Mouse (Mus musculus) urinary bladder, postnatal 36 days (tissue): Measurements from ENCODE around the gene Cpa4.

Experiments used
- DNase-seq, 2 experiments: peaks; one replicate each; pipeline ENCODE4 v3.0.0; 2022; ENCODE audit warnings: low spot score in 2 of 2, mixed read lengths in 1 of 2

Gene Cpa4

DNA sequence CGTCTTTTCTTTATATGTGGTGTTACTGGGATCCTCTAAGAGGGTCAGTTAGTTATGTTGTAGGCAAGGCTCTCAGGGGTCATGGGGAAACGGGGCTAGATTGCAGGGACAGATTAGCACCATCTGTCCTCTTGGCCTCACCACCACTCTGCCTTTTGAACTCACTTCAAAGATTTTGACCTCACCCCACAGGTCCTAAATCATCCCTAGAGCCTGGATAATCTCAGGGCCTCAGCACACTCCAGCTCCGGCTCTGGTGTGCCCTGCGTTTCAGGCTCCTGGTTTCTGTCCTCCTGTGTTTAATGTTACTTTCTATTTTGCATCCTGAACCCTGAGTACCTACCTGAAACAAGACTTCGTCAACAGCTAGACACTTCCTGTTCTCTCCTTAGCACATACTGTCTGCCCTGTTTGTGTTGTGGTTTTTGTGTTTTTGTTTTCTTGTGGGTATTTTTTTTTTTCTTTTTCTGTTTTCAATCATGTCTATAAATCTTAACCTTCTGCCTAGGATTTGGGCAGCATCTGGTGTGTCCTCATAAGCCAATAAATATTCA is 23.8 kb downstream of the Cpa4 start:
- no peak for DNase-seq

DNA sequence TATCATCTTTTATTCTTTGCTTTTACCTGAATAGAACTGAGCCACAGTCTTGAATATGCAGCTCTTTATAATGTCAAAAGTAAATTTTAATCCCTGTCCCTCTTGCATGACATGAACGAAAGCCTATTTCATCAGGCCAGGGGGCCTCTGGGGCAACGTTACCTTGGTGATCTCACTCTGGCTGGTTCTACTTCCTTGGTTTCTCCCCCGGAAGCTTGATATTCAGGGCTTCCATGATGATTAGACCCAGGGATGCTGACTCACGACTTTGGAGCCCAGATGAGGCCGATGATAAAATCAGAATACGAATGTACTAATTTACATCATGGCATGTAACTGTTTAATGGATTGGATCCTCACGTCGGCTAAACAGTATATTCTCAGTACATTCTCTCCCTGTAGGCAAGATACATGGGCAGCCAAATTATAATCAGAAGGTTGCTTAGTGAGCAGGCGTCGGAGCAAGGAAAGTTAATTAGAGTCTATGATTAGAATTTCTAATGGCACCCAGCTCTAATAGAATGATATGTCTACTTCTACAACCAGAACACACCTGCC is 24.3 kb downstream of the Cpa4 start:
- DNase-seq: no peak

DNA sequence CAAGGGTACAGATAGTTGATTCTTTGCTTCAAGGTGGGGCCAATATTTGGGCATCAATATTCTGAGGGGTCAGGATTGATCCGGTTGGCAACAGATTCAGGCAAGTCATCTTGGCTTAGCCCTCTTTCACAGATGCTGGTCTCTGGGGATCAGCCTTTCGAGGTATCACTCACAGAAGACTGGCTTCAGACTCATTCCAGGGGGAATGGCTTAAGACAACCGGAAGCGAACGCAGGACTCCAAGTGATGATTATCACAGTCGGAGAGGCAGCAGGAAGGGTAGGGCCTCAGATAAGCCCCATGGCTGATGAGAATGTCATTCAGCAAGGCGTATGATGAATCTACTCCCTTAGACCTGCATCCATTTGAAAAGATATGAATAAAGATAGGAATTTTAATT is 26.2 kb downstream of the Cpa4 start:
- no peak for DNase-seq

DNA sequence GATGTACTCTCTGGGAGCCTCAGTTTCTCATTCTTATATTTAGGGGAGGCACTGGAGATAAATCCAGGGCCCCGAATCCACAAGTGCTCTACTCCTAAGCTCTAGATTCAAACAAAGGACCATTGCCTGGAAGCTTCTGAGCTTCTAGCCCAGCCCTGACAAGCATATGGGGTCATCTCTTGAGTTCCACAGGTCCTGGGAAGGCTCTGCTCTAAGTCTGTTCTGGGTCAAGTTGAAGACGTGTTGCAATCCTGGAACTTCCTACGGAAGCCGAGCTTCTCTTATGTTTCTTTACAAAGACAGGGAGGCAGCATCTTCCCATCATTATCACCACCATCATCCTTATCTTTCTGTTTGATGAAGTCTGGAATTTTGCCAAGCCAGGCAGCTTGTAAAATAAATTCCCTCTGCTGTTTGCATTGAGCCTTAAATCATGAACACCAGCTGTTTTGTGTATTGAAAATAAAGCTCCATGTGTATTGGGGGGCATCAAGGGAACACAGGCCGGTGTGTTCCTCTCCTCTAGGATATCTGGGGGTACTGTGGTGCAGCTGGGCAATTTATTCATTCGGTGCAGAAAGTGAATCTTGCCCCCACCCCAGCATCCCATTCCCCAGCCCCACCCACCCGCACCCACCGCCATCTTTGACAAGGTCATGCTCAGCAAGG is 28.2 kb downstream of the Cpa4 start:
- DNase-seq: no peak

DNA sequence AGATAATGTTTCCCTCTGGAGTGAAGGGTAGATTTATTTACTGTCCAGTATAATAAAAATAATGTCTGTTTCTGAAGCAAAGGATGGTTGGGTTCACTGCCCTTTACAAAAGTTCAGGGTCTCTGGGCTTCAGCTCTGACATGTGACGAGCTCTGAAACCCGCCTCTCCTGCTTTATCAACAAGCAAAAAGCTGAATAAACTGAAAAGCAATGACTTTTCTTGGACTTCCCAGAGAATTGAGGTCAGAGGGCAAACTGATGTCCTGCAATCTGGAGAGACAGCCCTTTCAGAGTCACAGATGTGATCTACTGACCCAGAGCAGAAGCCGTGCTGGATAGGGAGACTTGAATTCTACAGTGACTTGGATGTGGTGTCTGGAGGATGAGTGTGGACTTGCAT is 31.9 kb downstream of the Cpa4 start:
- no peak for DNase-seq

DNA sequence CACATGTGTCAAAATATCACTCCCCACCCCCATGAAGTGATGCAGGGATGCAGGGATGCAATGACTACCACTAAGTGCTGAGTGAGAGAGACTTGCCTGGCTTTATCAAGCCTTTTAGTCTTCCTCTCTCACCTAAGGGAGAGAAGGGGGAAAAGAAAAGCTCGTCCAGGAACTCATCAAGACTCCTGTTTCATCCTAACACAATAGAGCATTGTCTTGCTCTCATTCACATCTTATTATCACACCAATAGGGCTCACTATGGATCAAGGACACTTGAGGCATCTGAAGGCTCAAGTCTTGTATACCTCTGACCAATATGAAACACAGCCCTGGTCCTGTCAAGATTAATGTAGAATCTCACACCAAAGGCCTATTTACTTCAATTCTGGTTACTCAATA is 32.8 kb downstream of the Cpa4 start:
- no peak for DNase-seq

DNA sequence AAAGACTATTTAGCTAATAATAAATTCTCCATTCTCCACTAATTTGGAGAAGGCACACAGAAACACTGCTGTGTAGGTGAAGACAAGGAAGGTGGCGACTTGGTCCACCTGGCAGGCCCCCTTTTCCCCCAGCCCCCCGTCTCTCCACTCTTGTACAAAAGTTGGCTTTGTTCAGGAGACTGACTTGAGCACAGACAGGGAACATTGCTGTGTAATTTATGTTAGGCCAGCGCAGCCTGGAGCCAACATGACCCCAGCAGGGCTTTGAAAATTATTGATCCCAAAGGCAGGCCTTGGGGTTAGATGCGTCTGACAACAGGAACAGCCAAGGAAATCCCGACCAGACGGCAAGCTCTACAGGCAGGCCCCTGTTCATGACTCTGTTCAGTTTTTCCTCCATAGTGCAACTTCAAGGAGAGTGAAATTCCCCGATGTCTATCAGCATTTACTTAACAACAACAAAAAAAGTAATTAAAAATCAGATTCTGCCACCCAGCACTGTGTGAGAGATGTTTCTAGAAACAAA is 36.2 kb downstream of the Cpa4 start:
- no peak for DNase-seq

DNA sequence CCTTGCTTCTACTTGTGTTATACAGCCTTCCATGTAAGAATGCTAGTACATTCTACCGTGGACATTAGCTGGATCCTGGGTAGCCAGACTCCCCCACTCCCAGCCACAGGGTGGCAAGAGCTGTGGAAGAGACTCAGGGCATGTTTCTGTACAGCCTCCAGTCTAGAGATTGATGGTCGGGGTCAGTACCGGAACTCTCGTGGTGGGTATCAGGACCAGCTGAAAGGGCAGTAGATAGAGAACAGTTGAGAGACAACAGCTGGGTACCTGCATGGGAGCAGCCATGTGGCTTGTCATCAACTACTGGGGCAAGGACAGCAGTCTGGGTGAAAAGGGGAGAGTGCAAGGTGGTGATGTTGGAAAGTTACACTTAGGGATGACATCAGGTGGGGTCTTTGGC is 36.9 kb downstream of the Cpa4 start:
- DNase-seq: no peak

DNA sequence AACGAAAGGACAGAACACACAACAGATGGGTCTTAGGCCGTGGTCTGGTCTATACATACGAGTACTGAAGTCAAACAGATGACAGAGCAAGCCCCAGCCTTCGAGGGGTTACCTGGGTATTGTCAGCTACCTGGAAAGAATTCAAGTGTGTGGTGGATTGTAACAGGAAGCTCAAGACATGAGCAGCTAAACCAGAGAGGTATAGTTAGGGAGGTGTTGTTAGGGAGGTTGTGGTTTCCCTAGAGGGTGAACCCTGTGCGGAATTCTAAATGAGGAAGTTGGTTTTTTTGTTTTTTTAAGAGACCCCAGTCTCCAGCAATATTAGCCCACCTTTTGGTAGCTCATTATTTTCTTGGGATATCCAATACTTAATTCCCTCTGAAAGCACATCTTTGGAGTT is 37.5 kb downstream of the Cpa4 start:
- DNase-seq: no peak

DNA sequence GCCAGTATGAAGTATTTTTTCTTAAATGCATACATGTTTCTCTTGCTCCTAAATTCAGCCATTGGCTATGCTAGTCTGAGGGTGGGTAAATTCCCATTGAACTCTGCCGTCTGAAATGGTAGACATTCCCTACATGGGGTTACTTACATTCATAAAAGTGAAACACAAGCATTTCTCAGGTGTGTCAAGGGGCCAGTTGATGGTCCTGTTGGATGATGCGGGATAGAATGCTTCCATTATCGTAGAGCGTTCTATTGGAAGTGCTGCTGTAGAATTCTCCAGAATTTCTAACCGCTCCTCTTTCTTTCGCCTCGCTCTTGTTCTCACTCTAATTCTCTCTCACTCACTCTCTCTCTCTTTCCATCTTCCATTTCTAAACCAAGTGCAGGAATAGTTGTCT is 42.5 kb downstream of the Cpa4 start, which contains the start of gene Cpa5:
TSS of gene Cpa5 (plus strand) at position 301 of the 400 bp plus-strand sequence.
- DNase-seq: no peak

DNA sequence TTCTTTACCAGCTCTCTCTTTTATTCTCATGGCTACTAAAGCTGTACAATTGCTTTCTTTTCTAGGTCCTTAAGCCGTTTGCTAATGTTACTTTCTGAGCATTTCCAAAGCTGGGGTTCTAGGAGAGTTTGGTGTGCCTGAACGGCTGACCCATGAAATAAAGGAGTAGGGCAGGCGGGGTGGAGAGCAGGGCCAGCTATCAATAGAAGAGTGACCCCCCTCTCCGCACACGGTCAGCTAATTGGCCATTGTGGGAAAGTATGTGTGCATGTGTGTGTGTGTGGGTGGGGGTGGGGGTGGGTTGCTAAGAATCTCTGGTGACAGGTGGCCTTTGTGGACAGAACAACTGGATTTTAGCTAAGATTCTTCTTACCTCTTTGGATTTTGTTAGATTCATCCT is 43.0 kb downstream of the Cpa4 start:
- no peak for DNase-seq

DNA sequence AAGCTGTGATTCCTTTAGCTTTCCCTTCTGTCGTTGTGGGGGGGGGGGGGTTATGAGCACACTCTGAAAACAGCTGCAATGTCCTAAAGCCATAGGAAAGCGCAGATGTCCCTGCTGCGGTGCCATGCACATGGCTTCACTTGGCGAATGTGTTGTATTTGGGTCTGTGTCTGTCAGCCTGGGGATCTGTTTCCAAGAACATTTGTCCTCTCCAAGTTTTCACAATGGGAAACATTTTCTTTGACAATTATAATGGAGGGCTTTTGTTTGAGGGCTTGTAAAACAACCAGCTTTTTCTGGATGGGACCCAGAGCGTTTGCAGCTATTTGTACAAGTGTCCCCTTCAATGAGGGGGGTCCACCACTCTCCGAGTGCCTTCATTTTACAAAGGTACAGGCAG is 46.1 kb downstream of the Cpa4 start:
- DNase-seq: no peak

DNA sequence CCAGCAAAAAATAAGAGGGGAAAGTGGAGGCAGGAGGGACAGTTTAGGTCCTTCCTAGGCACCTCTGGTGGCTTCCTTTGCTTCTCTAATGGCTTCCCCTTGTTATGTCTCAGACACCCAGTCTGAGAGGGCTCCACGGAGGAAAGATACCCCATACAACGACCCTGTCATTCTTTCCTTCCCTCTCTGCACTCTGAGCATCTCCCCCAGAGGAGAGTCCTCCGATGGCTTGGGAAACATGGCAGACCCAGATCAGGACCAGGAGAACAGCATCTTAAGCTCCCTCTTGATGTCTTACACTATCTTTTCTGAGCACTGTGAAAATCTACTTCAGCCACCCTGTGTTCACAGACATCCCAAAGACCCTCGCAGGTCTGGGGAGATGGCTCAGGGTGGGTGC is 47.6 kb downstream of the Cpa4 start:
- no peak for DNase-seq

DNA sequence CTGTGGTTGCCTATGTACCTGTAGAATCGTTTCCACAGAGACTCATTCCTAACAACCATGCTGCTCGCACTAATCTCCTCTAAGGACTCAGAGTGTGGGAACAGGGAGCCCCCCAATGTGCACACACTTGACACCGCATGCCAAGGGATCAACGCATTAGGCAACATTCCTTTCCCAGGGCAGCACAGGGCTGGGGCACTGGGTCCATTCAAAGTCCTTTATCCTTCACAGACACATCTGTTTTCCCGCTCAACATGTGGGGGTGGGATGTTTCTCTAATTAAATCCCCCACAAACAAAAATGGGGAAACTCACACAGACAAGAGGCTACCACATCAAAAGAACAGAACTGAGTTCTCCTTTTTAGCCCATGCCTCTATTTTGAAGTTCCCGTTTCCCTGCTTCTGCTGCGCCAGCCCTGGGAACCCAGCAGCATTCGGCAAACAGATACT is 48.3 kb downstream of the Cpa4 start:
- DNase-seq: no peak

DNA sequence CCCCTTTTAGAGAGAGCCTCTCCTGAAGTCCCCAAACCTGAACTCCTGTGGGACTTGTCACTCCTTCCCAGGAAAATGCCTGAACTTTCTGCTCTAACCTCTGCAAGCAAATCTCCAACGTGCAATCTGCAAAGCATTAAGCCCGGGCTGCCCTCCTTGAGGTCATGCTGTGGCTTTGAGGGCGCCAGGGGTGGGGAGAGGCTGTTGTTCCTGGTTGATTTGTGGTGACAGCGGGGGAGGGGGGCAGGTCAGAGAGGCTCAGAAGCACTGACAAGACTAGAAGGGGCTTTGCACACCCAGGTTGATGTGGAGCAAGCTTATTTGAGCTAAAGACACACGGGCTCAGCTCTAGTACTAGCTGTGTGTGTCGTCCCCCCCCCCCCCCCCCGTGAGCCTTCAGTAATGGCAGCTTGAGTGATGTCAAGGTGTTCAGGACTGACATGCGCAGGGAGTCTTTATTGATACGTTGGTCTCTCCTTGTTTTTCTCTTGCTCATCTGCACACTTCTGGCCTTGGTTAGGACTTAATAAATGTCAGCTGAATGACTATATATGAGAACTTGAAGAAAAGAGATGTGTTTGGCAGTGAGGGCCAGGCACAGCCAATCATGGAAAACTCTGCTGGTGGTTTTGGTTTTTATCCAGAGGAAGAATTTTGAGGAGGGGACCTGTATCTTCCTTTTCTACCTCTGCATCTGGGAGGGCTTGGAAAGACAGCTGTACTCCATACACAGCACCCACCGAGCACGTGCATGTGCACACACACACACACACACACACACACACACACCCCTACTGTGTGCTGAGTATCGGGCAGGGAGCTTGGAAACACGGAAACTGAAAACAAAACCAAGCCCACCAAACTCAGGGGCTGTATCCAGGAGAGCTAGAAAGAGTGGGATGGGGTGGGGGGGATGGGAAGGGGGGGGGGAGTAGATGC is 49.1 kb downstream of the Cpa4 start:
- no peak for DNase-seq

DNA sequence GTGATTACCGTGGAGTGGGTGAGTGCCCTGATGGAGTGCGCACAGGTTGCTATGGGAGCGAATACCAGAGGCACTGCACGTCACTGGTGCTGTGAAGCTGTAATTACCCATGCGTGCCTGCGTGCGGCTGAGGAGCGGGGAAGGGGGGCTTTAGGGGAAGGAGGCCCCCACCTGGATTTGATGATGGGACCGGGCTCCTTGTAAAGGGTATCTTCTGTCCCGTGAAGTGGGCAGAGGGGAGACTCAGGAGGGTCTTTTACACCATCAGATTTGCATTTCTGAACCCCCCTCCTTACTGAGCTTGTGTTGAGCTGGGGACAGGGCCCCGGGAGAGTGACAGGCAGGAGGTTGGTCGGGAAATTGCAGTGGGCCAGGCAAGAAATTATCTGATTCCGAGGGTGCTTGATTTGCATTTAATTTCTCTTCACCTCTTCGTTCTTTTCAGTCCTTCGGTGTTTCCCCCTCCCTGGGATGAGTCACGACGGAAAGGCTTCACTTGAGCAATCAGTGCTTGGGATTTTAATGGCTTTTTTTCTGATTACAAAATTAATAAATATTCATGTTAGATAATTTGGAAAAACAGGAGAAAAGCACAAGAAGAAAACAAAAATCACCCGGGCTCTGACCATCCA is 49.9 kb downstream of the Cpa4 start:
- DNase-seq: no peak

DNA sequence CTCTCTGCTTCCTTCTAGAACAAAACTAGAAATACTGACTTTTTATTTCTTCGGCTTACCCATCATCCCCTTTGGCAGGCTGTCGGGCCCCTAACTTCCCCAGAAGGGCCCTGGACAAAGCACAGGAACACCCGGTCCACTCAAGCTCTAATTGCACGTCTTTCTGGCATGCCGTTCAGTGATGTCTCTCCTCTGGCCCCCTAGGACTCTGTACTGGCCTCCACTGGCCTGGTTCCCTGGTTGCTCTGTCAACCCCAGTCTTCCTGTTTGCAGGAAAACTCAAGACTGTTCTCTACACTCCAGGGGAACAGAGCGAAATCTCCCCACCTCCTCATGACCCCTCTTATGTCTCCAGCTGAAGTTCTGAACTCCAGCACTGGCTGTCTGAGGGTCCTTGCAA is 50.6 kb downstream of the Cpa4 start:
- no peak for DNase-seq

DNA sequence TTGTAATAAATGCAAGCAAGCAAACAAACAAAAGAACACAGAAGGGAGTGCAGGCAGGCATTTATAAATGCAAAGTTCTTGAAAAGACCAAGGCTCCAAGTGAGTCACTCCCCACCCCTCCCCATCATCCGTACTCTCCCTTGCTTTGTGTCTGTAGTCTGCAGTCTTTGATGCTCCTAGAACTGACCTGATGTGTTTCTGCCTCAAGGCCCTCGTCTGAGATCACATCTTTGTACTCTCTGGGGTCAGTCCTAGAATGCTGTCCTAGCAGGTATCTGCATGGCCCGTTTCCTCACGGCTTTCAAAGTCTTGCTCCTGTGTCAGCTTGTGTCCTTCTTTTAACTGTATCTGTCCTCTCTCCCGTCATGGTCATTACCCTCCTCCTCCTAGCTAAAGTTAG is 51.4 kb downstream of the Cpa4 start:
- DNase-seq: no peak

DNA sequence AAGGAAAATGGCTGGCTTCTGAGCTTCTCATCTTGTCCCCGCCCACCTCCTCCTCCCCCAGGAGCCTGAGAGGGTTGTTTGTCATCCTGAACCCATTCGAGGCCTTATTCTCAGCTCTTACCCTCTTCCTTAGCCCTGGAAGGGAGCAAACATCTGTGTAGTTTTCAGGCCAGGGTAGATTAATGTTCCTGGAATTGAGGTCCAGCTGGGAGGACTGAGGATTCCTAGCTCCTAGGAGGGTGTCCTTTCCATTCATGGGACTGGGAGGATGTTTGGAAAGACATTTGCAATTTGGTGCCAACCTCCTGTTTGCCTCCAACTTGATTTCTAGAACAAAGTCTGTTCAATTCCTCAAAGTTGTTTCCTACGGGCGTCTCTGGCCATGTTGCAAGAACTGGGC is 52.4 kb downstream of the Cpa4 start:
- DNase-seq: no peak

DNA sequence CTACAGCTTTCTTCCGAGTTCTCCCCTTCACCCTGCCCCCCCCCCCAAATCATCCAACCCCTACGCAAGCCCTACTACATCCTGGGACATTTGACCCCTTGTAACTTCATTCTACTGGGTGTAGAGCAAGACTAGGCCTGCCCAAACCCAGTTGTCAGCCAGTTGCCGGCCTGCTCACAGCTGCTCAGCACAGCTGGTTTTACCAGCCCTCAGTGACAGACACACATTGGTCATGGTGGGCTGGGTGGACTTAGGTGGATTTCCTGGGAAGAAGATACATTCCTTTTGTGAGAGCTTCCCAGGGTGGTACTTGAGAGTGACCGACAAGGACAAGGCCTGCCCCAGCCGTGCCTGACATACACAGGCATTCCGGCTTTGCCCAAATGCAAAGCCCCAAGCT is 52.8 kb downstream of the Cpa4 start:
- DNase-seq: no peak

DNA sequence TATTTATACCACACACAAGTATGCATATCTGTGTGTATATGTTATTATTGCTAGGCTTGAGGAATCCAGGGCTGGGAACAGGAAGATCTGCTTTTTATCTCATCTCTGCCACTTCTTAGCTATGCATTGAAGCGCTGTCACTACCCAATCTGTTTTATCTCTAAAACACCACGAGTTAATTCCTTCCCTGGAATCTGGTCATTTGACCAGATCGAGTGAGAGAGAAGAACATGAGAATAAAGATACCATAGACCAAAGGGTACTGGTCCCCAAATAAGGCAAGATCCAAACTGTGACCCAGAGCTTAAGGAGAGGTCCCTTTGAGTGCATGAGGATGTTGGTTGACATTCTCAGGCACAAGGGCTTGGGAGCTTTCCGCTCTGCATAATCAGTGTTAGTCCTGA is 53.8 kb downstream of the Cpa4 start:
- DNase-seq: no peak

DNA sequence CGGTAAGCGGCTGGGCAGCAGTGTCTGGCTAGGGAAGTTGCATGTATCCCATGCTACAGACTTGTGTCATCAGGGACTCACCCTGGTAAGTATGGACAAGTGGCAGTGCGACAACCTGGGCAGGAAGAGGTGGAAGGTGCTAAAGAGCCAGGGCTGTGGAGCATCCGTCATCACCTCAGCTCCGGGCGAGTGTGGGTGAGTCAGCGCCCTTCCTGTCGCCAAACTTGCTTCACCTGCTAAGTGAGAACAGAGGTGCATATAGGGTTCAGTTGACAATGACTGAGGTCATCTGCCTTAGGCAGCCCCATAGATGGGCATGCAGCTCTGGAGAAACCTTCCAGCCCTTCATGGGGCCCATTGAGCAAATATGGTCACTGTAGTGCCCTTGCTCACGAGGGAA is 56.6 kb downstream of the Cpa4 start:
- DNase-seq: peak in 1 of 2 experiments; percentile 18
